Mouse (Mus musculus) hindbrain, embryonic 12.5 days (tissue): Measurements from ENCODE around the gene Gpha2. TPM values are rescaled to one million over a fixed set of nuclear protein-coding genes. Genes with fewer than 3 reads are reported as not detected.
A peak's percentile ranks its signal among the peaks of the same experiment; 100 is the strongest.

Experiments
- ATAC-seq: fragments of 200-750 bp; cut with Nextera tagmentation; 2 replicates; pipeline ENCODE4 v1.8.0; 2017; ENCODE audit warnings: moderate TSS enrichment; ENCODE audit not compliant: low FRiP score
- H3K27ac ChIP-seq: fragments of 300-500 bp; sonication (generic); 2 replicates; pipeline ENCODE4 v1.5.1; 2016; ENCODE audit warnings: mild to moderate bottlenecking
- H3K27me3 ChIP-seq: fragments of 300-500 bp; sonication (generic); 2 replicates; pipeline ENCODE4 v1.6.1; 2016; ENCODE audit warnings: mild to moderate bottlenecking
- H3K36me3 ChIP-seq: fragments of 300-500 bp; sonication (generic); 2 replicates; pipeline ENCODE4 v1.6.1; 2016; ENCODE audit warnings: mild to moderate bottlenecking
- H3K4me1 ChIP-seq: fragments of 300-500 bp; sonication (generic); 2 replicates; pipeline ENCODE4 v1.6.1; 2016
- H3K4me2 ChIP-seq: fragments of 300-500 bp; sonication (generic); replicated peaks from 2 replicates; pipeline ENCODE4 v1.6.1; 2016; ENCODE audit warnings: mild to moderate bottlenecking
- H3K4me3 ChIP-seq: fragments of 300-500 bp; sonication (generic); 2 replicates; pipeline ENCODE4 v1.5.1; 2016; ENCODE audit warnings: mild to moderate bottlenecking
- H3K9ac ChIP-seq: fragments of 300-500 bp; sonication (generic); 2 replicates; pipeline ENCODE4 v1.6.1; 2016; ENCODE audit warnings: mild to moderate bottlenecking, moderate library complexity
- H3K9me3 ChIP-seq: fragments of 300-500 bp; sonication (generic); replicated peaks from 2 replicates; pipeline ENCODE4 v1.6.1; 2016; ENCODE audit warnings: mild to moderate bottlenecking
- WGBS: fragments of 180-500 bp; shearing (Covaris S2); methylation state at CpG from one replicate; pipeline ENCODE4 v1.1.7; 2016; 5-methylcytosine and 5-hydroxymethylcytosine counted together
- polyA plus RNA-seq: library from polyadenylated mRNA; unstranded; fragments of >200 nt; fragmentation: Nextera tagmentation; extraction: Ambion mirVana; gene quantifications from 2 replicates; pipeline ENCODE4 v1.2.1, GENCODE M21; 2016

Gene Gpha2
- polyA plus RNA-seq, 1 experiment from 2014 or later = 1.5 TPM

GRCm38 (mm10) chr19:6268170-6268528, 42.0 kb downstream of the Gpha2 start:
- WGBS = 17% methylated on average over 8 of the region's 8 CpGs
- ATAC-seq = peak; percentile 66
- no peak overlapping the region for H3K27ac ChIP-seq

GRCm38 (mm10) chr19:6268670-6269132, 42.5 kb downstream of the Gpha2 start:
- no peaks in the 10 kb centered on the region for H3K36me3 ChIP-seq
- H3K9me3 ChIP-seq = no peaks in the 10 kb centered on the region
- H3K4me2 ChIP-seq = no peak overlapping the region
- H3K9ac ChIP-seq = no peak overlapping the region
- H3K27me3 ChIP-seq = 0 out of 2 replicates have a peak, but pooled peaks cover 4% of the 10 kb centered on the region
- no peak overlapping the region for H3K4me3 ChIP-seq
- 0 out of 2 replicates have a peak, but pooled peaks cover 2% of the 10 kb centered on the region for H3K4me1 ChIP-seq
- no peak for ATAC-seq
- WGBS = 83% methylated on average over 7 of the region's 7 CpGs
- H3K27ac ChIP-seq = no peak overlapping the region

More at GRCm38 (mm10) chr19:6268170-6268528, 42.0 kb downstream of the Gpha2 start:
- Histone ChIP-seq H3K9ac (no peak overlapping the region), H3K4me2 (no peak overlapping the region), H3K27me3 (0 out of 2 replicates have a peak, but pooled peaks cover 4% of the 10 kb centered on the region), H3K9me3 (no peaks in the 10 kb centered on the region), H3K36me3 (no peaks in the 10 kb centered on the region), H3K4me1 (0 out of 2 replicates have a peak, but pooled peaks cover 2% of the 10 kb centered on the region), H3K4me3 (no peak overlapping the region)

GRCm38 (mm10) chr19:6269798-6270475, 43.8 kb downstream of the Gpha2 start:
- H3K4me3 ChIP-seq = no peak overlapping the region
- H3K4me2 ChIP-seq = no peak overlapping the region
- no peak overlapping the region for H3K9ac ChIP-seq
- 0 out of 2 replicates have a peak, but pooled peaks cover 4% of the 10 kb centered on the region for H3K27me3 ChIP-seq
- H3K27ac ChIP-seq = no peak overlapping the region
- WGBS = 87% methylated on average over 8 of the region's 8 CpGs
- no peaks in the 10 kb centered on the region for H3K9me3 ChIP-seq
- no peaks in the 10 kb centered on the region for H3K36me3 ChIP-seq
- ATAC-seq = no peak
- H3K4me1 ChIP-seq = 0 out of 2 replicates have a peak, but pooled peaks cover 2% of the 10 kb centered on the region

GRCm38 (mm10) chr19:6270661-6271060, 44.5 kb downstream of the Gpha2 start:
- Histone ChIP-seq H3K27me3 (0 out of 2 replicates have a peak, but pooled peaks cover 4% of the 10 kb centered on the region), H3K9ac (no peak overlapping the region), H3K4me3 (no peak overlapping the region), H3K36me3 (no peaks in the 10 kb centered on the region), H3K4me2 (no peak overlapping the region), H3K4me1 (peaks cover 8% of the 10 kb centered on the region), H3K9me3 (no peaks in the 10 kb centered on the region), H3K27ac (no peak overlapping the region)
- 65% methylated on average over 9 of the region's 9 CpGs for WGBS
- ATAC-seq = no peak

GRCm38 (mm10) chr19:6271206-6271605, 45.0 kb downstream of the Gpha2 start:
- peaks cover 10% of the 10 kb centered on the region for H3K4me1 ChIP-seq
- 0 out of 2 replicates have a peak, but pooled peaks cover 4% of the 10 kb centered on the region for H3K27me3 ChIP-seq
- H3K9me3 ChIP-seq = no peaks in the 10 kb centered on the region
- ATAC-seq = no peak
- H3K36me3 ChIP-seq = no peaks in the 10 kb centered on the region
- no peak overlapping the region for H3K9ac ChIP-seq
- no peak overlapping the region for H3K27ac ChIP-seq
- WGBS = 38% methylated on average over 8 of the region's 8 CpGs
- H3K4me2 ChIP-seq = no peak overlapping the region
- no peak overlapping the region for H3K4me3 ChIP-seq

- H3K9me3 ChIP-seq = no peaks in the 10 kb centered on the region
- ATAC-seq = no peak
These were observed 45.9 kb downstream of the Gpha2 start for GRCm38 (mm10) chr19:6272053-6272452.

GRCm38 (mm10) chr19:6272738-6273137, 46.6 kb downstream of the Gpha2 start:
- Histone ChIP-seq H3K27ac (no peak overlapping the region), H3K4me3 (no peak overlapping the region), H3K9ac (no peak overlapping the region), H3K4me2 (no peak overlapping the region), H3K9me3 (no peaks in the 10 kb centered on the region), H3K4me1 (peaks cover 14% of the 10 kb centered on the region), H3K36me3 (no peaks in the 10 kb centered on the region), H3K27me3 (0 out of 2 replicates have a peak, but pooled peaks cover 4% of the 10 kb centered on the region)
- no peak for ATAC-seq
- 86% methylated on average over 4 of the region's 4 CpGs for WGBS

More at GRCm38 (mm10) chr19:6272053-6272452, 45.9 kb downstream of the Gpha2 start:
- 69% methylated on average over 7 of the region's 7 CpGs for WGBS
- 0 out of 2 replicates have a peak, but pooled peaks cover 4% of the 10 kb centered on the region for H3K27me3 ChIP-seq
- no peak overlapping the region for H3K9ac ChIP-seq
- H3K4me1 ChIP-seq = peaks cover 10% of the 10 kb centered on the region
- H3K4me2 ChIP-seq = no peak overlapping the region
- no peak overlapping the region for H3K27ac ChIP-seq
- no peak overlapping the region for H3K4me3 ChIP-seq
- H3K36me3 ChIP-seq = no peaks in the 10 kb centered on the region

GRCm38 (mm10) chr19:6273592-6273991, 47.4 kb downstream of the Gpha2 start:
- Histone ChIP-seq H3K4me3 (no peak overlapping the region), H3K36me3 (no peaks in the 10 kb centered on the region), H3K4me1 (peaks cover 20% of the 10 kb centered on the region), H3K27me3 (0 out of 2 replicates have a peak, but pooled peaks cover 4% of the 10 kb centered on the region), H3K27ac (no peak overlapping the region), H3K9me3 (no peaks in the 10 kb centered on the region), H3K4me2 (no peak overlapping the region), H3K9ac (no peak overlapping the region)
- 87% methylated on average over 4 of the region's 4 CpGs for WGBS
- no peak for ATAC-seq

- no peak overlapping the region for H3K4me3 ChIP-seq
- 94% methylated on average over 13 of the region's 13 CpGs for WGBS
- no peak for ATAC-seq
These were observed 47.9 kb downstream of the Gpha2 start for GRCm38 (mm10) chr19:6273998-6274608.

GRCm38 (mm10) chr19:6275740-6276389, 49.7 kb downstream of the Gpha2 start:
- ATAC-seq = no peak
- Histone ChIP-seq H3K36me3 (peaks cover 13% of the 10 kb centered on the region; the same call in 1 of the 2 replicates), H3K27ac (peak overlapping the region; percentile 69), H3K4me3 (peak overlapping the region; percentile 88), H3K4me2 (peak overlapping the region; percentile 78), H3K27me3 (0 out of 2 replicates have a peak, but pooled peaks cover 2% of the 10 kb centered on the region), H3K9ac (peak overlapping the region; percentile 57), H3K9me3 (no peaks in the 10 kb centered on the region), H3K4me1 (peaks cover 39% of the 10 kb centered on the region)
- 7% methylated on average over 15 of the region's 15 CpGs for WGBS

More at GRCm38 (mm10) chr19:6273998-6274608, 47.9 kb downstream of the Gpha2 start:
- Histone ChIP-seq H3K27me3 (0 out of 2 replicates have a peak, but pooled peaks cover 4% of the 10 kb centered on the region), H3K4me2 (no peak overlapping the region), H3K27ac (no peak overlapping the region), H3K9me3 (no peaks in the 10 kb centered on the region), H3K9ac (no peak overlapping the region), H3K36me3 (no peaks in the 10 kb centered on the region), H3K4me1 (peaks cover 25% of the 10 kb centered on the region)

GRCm38 (mm10) chr19:6276426-6277421, 50.5 kb downstream of the Gpha2 start, which contains the start of gene Ehd1:
TSS of gene Ehd1 (plus strand) at chr19:6276725.
- H3K27me3 ChIP-seq = no peaks in the 10 kb centered on the region
- H3K9me3 ChIP-seq = no peaks in the 10 kb centered on the region
- H3K4me1 ChIP-seq = peaks cover 39% of the 10 kb centered on the region
- H3K4me2 ChIP-seq = peak within 1 kb of the TSS; percentile 78
- peak; percentile 94 for ATAC-seq
- peaks cover 22% of the 10 kb centered on the region for H3K36me3 ChIP-seq
- peak within 1 kb of the TSS; percentile 80 for H3K27ac ChIP-seq
- peak within 1 kb of the TSS; percentile 82 for H3K9ac ChIP-seq
- WGBS = under 1% methylated on average over 88 of the region's 106 CpGs
- peak within 1 kb of the TSS; percentile 88 for H3K4me3 ChIP-seq
